Mouse (Mus musculus): ENCODE results near the gene Msl2.

DNA sequence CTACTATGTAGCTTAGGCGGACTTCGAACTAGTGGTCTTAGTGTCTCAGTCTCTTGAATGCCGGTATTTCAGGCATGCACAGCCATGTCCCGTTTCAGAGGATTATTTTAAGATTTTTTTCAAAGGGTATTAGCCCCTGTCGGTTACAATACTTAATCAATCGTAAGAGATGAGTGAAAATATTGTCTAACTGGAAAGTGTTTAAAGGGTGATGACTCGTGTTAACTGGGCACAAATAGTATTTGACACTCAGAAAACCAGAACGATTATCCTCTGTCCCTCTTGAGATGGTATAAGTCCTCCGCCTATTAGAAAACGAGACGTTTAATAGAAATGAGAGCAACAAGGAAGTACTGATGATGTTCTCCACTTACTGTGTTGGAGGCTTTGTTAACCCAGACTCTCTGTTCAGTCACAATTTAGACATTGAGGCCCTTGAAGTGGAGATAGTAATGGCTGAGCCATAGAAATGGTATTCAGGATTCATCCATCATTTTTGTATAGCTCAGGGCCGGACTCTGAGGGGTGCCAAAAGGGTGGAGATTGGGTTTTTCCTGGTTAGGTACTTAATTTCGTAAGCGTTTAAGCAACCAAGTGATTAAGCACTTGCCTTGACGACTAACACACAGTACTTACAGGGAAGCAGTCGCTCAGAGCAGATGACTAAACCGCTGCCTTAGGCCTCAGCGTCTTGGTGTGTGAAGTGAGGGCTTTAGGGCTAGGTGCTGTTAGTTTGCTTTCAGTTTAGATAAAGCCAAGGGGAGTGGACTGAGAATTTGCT, 2.4 kb downstream of the Msl2 start:
- no peak for TF ChIP-seq CTCF (IDR thresholded peaks at IDR 0.05; ENCODE audit: low read depth, low read length)
- no peak for TF ChIP-seq POLR2A (IDR thresholded peaks at IDR 0.05; ENCODE audit: extremely low read depth, insufficient read depth, low read length)

All from liver, adult 2 months (tissue).